Mouse (Mus musculus) telencephalon, adult 2 months (tissue): ENCODE results near the gene Tmem256.

Experiments
- DNase-seq: peaks from one replicate; pipeline ENCODE4 v3.0.0-alpha.2; 2011; ENCODE audit warnings: low read depth, low spot score

Gene Tmem256

DNA sequence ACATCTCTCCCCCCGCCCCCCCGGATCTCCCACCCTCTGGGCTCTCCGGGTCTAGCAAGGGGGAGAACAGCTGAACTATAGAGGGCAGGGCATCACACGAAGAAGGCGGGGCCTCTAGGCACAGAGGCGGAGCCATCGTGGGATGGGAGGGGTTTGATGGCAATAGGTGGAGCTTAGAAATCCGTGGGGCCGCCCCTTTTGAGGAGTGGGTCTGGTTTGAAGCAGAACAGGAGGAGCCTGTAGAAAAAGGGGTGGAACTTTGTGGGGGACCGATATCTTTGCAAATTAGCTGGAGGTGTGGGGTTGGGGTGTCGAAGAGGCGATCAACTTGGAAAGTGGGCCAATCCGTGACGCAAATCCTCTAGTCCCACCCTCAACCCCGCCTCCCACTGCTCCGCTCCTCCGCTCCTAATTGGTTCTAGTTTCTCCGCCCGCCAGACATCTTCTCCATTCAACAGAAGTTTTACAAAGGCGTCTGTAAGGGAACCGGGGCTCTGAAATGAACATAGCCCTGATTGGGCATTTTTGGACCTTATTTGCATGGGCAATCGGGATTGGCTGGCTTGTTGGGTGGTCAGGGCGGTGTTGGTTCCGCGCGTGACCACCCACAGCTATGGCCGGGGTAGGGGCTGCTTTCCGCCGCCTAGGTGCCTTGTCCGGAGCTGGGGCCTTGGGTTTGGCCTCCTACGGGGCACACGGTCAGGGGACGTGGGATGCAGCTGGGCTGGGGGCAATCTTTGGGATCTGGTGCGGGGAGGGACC lies at the start of gene Tmem256:
Gene Tmem256, plus strand, starts transcription at position 563 of the 762 bp plus-strand sequence.
- peak; percentile 99 for DNase-seq

DNA sequence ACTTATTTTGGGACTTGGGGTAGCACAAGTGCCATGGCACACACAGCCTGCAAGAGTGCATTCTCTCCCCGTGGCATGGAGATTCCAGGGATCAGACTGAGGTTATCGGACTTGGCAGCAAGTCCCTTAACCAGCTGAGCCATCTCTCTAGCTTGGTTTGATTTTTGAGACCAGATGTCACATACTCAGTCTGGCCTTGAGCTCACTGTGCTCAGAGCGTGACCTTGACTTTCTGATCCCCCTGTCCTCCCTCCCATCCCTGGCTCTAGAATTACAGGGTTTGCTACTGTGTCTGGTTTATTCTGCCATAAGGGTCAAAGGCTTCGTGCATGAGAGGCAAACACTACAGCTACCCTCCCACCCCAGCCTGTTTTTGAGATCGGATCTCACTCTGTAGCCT lies 48.9 kb upstream of the Tmem256 start:
- no peak for DNase-seq

DNA sequence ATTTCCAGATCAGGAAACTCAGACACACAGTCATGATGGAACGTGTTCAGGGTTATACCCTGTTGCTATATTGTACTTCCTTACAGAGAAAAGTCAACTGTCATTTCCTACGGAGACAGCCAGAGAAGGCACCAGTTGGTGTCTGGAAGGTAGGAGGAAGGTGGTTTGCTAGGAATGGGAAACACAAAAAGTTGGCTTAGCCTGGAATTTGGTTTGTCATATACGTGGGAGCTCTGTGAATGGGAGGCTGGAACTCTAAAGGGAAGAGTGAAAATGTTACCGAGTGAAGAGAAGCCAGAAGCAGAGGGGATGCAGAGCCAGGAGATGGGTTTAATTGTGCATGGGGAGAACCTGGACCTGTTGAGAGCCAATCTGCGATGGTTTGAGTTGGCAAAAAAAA lies 46.9 kb upstream of the Tmem256 start:
- no peak for DNase-seq

DNA sequence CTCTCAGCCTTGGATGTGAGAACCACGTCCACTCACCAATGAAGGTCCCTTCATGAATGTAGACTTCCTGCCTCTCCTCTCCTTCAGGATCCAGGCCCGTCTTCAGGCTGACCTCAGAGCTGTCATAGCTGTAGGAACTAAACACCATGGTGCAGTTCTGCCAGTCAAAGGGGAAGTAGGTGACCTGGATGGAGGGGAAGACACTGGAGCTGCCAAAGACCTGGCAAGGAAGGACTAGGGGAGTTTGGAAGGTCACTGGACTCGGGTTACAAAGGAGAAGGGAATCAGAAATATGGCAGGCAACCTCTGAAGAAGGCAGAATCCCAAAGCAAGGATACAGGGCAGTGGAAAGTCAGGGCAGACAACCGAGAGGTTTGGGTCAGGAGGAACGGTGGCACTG lies 44.9 kb upstream of the Tmem256 start:
- no peak for DNase-seq

DNA sequence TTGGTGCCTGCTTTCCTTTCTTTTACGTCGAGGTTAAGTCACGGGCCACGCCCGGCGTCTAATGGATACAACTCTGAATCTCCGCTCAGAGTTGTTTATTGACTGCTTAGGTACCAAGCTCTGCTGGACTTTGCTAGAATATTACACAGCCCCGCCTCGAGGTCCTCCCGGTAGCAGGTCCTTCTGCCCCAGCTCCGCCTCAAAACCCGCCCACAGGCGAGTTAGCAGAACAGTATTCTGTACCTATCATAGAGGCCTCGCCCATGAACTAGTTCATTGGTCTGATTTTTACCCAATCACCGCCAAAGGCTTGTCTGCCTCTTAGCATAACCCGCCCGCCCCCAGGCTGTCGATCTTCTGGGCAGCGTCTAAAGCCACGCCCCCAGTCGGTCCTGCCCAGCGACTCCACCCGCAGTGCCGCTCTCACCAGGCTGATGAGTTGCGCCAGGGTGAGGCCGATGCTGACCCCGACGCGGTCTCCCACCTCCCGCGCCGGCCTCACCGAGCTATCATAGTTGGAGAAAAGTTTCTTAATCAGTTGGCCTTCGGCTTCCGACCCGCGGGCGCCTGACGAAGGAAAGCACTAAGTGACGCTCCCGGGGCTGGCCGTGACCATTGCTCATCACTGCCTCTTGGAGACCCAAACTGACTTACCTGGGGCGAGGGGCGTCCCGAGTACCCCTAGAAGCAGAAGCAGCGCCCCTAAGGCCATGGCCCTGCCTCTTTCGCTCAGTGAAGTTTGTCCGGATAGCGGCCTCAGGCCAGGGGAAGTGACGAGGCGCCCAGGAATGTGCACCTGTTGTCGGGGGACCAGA lies 42.9 kb upstream of the Tmem256 start, which contains the start of gene Chrnb1:
Gene Chrnb1, minus strand, starts transcription at position 776 of the 815 bp plus-strand sequence.
- DNase-seq = peak; percentile 94

DNA sequence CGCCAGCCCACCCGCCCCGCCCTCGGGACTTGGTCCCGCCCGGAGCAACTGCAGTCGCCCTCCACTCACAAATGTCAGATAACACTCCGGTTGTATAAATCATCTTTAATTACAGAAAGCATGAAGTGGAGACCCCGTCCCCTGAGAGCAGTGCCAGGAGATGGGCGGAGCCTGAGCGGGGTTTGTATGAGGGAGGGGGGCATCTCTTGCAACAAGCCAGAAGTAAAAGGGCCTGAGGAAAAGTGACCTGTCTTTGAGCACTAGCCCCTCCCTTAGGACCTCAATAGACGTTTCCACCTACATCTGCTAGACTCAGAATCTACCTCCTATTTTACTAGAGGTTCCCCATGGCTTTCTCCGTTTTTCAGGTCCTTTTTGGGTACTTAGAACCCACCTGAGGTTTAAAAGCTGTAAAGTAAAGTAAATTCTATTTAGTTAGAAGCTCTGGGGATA lies 42.3 kb upstream of the Tmem256 start:
- no peak for DNase-seq

DNA sequence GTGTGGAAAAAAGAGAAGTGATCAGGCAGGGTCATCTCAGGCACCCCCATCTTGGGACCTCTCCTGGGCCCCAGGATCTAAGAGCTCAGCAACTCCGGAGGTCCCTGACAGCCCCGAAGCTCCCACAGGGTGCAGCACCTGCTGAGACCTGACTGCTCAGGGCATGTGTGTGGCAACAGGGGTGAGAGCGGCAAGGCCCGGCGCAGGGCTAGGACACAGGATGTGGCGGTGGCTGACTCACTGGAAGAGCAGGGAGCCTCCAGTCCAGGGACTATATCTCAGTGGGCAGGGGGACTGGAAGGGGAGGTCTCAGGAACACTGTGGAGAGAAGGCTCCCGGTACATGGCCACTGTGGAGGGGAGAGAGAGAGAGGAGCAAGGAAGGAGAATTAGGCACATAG lies 40.4 kb upstream of the Tmem256 start:
- DNase-seq = no peak

DNA sequence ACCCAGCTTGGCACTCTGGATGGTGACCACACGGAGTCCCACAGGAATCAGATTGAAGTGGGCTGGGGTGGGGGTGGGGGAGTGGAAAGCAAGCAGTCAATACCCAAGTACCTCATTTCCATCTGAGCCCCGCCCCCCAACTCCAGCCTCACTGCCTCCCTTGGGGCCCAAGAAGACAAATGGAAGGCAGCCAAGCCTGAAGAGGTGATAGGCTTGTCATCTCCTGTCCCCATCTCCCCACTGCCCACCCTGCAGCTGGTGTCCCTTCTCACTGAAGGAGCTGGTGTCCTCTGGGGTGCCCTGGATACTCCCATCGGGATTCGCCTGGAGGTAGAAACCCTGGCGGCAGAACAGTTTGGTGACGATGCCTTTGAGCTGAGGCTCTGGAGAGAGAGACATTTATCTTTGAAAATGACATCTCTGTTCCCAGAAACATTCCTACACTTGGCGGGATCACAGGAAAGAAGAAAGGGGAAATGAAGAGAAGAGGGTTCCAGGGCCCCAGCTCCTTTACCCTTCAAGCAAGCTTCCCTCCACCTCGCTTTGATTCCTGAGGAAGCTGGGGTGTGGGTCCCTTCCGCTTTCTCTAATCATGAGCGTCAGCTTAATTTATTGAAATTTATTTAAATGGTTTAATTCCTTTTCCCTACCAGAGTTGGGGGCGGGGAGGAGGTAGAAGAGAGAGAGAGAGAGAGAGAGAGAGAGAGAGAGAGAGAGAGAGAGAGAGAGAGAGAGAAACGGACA lies 38.7 kb upstream of the Tmem256 start:
- no peak for DNase-seq

DNA sequence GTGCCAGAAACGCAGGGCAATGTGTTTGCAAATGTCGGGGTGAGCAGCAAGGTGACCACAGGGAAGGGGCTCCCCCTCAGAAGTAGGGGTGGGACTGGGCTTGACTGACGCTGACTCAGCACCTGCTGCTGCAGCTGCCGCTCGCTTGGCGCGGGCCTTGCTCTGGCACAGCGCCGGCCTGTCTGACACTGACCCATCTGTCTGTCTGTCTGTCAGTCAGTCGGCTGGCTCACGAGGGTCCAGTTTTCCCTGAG lies 38.2 kb upstream of the Tmem256 start:
- no peak for DNase-seq

DNA sequence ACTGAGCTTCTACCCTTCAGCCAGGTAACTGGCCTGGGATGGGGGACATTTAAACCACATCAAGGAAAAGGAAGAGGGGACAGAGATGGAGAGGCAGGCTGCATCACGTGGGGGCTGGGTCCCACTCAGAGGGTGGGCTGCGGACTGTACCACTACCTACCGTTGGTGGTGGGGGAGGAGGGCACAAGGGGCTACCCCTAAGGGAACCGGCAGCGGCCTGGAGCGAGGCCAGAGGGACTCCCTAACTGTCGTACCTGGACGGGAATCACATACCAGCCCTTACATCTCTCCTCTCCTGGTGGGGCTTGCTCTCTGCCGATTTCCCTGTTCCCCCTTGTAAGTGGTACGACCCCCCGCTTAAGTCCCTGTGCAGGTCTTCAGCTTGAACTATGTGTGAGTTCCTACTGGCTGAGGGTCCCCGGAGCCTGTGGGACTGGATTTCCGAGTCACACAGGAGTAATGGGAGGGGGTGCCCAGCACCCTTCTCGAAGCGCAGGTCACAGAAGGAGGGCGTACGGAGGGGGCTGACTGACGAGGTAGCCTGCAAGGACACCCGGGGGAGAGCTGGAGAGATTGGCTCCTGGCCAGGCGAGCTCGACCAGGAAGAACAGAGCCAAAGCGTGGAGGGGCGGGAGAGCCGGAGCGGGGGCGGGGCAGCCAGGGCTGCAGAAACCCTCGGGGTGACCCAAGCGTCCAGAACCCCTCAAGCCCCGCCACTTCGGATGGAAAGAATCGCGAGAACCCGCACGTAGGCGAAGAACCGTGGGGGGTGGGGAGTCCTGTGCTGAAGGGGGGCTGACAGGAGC lies 37.7 kb upstream of the Tmem256 start:
- DNase-seq = no peak

DNA sequence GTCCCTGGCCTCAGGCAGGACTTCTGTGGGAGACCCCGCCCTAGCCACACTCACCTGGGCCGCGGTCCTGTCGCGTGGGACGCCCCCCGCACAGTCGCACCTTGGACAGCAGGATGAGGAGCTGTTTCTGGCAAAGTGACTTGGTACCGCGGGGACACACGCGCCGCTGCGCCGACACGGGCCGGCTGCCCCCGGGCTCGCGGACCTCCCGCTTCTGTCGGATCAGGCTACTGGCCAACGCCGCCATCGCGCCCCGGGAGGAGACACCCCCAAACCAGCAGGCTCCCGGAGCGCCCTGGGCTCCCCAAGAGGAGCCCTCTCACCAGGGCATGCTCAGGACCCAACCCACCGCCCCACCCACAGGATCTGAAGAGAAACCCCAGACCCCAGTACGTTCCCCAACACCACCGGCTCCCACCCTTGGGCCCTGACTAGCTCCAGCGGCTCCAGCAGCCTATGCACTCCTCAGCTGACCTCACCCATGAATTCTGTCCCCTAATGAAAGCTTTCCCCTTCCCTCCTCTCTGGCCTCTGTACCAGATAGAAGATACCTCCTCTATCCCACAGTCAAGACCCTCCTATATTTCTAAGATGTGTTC lies 36.8 kb upstream of the Tmem256 start, which contains the start of gene Fgf11:
Gene Fgf11, minus strand, starts transcription at position 479 of the 599 bp plus-strand sequence.
- DNase-seq = no peak

DNA sequence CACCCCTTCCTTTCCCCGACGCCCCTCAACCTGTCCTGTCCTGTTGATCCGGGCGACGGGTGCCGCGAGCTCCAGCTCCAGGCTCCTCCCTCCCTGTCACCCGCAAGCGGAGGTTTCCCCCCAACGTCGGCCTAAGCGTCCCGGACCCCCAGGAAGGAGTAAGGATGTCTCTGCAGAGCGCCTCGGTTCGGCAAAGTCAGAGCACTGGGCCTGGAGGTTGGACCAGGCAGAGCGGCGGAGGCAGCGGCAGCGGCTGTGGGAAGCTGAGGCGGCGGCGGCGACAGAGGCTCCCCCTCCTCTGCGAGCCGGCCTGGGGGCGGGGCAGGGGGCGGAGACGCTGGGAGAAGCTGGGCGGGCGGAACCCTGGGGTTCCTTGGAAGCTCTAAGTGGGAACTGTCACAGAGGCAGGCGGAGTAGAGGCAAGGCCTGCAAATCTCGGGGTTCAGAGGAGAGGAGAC lies 35.6 kb upstream of the Tmem256 start:
- DNase-seq = peak; percentile 61

DNA sequence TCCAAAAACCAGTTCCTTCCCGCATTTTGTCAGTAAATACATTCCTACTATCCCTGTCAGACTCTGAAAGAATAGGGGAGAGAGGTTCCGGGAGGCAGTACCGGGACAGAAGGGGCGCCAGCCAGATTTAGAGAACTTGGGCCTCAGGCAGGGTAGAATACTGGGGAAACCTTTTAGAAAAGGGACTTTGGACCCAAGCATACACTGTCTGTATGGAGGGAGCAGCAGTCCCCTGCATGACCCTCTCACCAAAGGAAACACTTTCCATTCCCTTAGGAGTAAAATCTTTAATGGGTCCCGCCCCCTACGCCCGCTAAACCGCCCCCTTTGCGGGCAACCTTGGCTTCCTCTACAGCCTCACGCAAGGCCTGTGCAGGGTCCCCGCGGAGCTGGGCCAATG lies 35.0 kb upstream of the Tmem256 start:
- no peak for DNase-seq

DNA sequence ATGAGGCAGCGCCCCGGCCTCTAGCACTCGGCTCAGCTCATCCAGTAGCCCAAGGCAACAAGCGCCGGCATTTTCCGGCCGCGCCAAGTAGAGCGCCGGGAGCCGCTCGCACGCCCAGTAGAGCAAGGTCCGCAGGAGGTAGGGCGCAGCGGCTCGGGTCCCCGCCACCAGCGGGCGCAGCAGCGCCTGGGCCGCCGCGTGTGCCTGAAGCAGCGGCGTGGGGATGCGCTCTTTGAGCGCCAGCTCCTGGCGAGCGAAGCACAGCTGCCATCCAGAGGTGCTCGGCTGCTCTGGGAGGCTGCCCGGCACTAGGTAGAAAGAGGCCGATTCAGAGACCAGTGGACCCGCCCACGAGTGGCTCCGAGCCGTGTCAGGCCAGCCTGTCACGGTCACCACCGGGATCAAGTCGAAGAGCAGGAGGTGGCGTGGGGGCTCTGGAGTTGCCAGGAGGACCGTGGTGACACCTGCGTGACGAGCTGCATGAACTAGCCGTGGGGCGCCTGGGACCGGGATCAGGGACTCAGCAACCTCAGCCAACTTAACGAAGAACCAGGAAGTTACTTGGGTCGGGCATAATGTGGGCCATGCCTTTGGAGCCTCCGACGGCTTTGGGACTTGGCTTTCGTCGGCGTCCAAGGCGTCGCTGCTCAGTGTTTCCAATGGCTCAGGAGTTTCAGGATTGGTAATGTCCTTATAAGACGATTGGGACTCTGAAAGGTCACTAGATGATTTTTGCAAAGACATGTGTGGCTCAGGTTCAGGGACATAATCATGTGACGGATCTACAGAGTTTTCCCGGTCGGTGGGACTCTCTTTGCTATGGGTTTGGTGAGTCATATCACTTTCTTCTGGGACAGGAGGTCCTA lies 34.3 kb upstream of the Tmem256 start:
- DNase-seq = no peak

DNA sequence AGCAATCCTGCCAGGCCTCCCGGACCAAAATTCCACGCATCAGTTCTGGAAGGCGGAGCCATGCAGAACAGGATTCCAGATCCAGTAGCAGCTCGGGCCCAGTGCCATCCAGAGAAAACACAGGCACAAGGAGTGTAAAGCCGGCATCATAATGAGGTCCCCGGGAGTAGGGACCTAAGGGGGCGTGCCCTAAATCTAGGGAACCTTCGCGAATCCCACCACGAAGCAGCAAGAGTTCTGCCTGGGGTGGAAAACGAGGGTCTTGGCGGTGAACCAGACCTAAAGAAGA lies 33.7 kb upstream of the Tmem256 start:
- DNase-seq = no peak

DNA sequence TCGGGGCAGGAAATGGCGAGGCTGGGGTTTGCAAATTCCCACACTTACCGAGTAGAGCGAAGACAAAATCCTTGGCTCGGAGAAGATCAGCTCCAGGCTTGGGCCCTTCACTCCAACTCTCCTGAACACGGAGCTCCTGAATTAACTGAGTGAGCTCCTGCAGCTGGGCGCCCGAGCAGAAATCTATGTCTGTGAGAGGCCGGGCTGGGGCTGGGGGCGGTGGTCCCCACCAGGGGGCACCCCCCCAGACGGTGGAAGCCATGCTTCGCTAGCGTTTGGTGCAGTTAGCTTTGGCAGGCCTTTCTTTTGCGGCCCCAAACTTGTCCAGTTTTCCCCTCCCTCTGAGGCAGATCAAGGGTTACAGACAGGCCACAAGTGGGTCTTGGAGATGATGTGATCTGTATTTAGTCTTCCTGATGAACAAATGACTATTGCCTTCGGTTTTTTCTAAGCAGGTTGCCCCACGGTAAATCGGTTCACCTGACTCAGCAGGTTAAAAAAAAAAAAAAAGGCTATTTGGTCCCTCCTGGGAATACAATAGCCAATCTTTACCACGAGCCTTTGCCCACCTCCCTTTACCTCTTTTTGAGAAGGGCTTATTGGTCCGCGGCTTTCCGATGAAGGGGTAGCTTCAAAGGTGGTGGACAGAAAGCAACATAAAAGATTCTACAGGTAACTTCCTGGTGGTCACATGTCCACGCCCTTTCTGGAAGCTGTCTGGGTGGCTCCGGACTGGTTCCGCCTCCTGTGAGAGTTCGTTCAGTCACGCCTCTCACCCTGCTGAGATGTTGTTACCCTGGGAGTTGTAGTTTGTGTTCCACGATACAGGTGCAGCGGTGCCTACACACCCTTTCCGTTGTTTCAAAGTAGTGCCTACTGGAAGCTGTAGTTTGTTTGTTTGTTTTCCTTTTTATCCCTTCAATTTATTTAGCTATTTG lies 33.1 kb upstream of the Tmem256 start, which contains the start of gene Tmem102:
Gene Tmem102, minus strand, starts transcription at position 653 of the 938 bp plus-strand sequence.
- DNase-seq = no peak

DNA sequence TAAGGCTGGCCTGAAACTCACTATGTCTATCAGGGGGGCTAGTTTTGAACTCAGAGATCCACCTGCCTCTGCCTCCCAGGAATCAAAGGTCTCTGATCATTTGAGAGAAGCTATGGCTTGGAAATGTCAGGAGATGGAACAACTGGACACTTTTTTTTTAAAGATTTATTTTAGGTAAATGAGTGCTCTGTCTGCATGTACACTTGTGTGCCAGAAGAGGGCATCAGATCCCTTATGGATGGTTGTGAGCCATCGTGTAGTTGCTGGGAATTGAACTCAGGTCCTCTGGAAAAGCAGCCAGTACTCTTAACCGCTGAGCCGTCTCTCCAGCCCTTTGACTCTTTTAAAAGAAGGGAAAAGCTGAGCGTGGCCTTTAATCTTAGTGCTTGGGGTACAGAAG lies 31.9 kb upstream of the Tmem256 start:
- DNase-seq = no peak

DNA sequence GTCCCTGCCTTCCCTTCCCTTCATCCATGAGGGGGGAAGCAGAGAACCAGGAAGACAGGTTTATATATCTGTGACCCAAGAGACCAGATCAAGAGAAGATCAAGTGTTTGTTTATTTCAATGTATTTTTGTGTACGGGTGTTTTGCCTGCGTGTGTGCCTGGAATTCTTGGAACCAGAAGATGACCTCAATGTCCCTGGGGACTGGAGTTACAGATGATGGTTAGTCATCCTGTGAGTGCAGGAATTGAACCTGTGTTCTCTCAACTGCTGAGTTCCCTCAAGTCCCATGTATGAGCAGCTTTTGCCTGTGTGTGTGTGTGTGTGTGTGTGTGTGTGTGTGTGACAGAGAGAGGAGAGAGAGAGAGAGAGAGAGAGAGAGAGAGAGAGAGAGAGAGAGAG lies 30.7 kb upstream of the Tmem256 start:
- no peak for DNase-seq

DNA sequence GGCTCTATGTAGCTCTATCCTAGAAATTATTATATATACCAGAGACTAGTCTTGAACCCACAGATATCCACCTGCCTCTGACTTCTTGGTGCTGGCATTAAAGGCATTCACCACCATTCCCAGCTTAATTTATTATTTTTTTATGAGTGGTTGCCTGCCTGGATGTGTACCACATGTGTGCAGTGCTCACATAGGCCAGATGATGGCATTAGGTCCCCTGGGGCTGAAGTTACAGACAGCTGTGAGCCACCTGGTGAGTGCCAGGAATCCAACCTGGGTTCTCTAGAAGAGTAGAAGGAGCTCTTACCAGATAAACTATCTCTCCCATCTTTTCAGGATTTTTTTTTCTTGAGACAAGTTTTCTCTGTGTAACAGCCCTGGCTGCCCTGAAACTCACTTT lies 28.0 kb upstream of the Tmem256 start:
- no peak for DNase-seq
